Mouse (Mus musculus) testis, adult 2 months (tissue): ENCODE measurements around the gene Btbd1. TPM values are rescaled to one million over a fixed set of nuclear protein-coding genes. Genes with fewer than 3 reads are reported as not detected.

Source experiments
- H3K27ac ChIP-seq: fragments of 200-500 bp; 2 replicates; pipeline ENCODE4 v1.5.1; 2012; ENCODE audit warnings: low read depth, low read length; ENCODE audit not compliant: control insufficient read depth, insufficient read depth
- H3K27me3 ChIP-seq: fragments of 200-500 bp; 2 replicates; pipeline ENCODE4 v1.6.1; 2012; ENCODE audit warnings: mild to moderate bottlenecking, low read length, moderate library complexity; ENCODE audit not compliant: control insufficient read depth, insufficient read depth
- H3K36me3 ChIP-seq: fragments of 200-500 bp; 2 replicates; pipeline ENCODE4 v1.6.1; 2012; ENCODE audit warnings: mild to moderate bottlenecking, low read length; ENCODE audit not compliant: control insufficient read depth, insufficient read depth
- H3K4me1 ChIP-seq: fragments of 200-500 bp; 2 replicates; pipeline ENCODE4 v1.6.1; 2012; ENCODE audit warnings: low read length; ENCODE audit not compliant: control insufficient read depth, insufficient read depth
- H3K4me3 ChIP-seq: fragments of 200-500 bp; 2 replicates; pipeline ENCODE4 v1.5.1; 2012; ENCODE audit warnings: low read depth, mild to moderate bottlenecking, low read length, moderate library complexity, mixed read lengths; ENCODE audit not compliant: control insufficient read depth
- CTCF ChIP-seq: fragments of 200-500 bp; IDR thresholded peaks from 2 replicates; pipeline ENCODE4 v1.5.1; 2012; ENCODE audit warnings: low read depth, mild to moderate bottlenecking, inconsistent platforms, low read length, moderate library complexity; ENCODE audit not compliant: control insufficient read depth, insufficient read depth, insufficient replicate concordance
- POLR2A ChIP-seq: fragments of 200-500 bp; IDR thresholded peaks from 2 replicates; pipeline ENCODE4 v1.6.1; 2012; ENCODE audit warnings: low read depth, mild to moderate bottlenecking, inconsistent platforms, low read length, moderate library complexity; ENCODE audit not compliant: control insufficient read depth
- polyA plus RNA-seq: library from polyadenylated mRNA; depleted of rRNA; stranded (reverse); fragments of >200 nt; gene quantifications from 2 replicates; pipeline ENCODE4 v1.2.3, GENCODE M21; 2012; rRNA removed

Gene Btbd1
- polyA plus RNA-seq = 183 and 202 TPM in 2 replicates

GRCm38 (mm10) chr7:81829379-81829894 lies at the start of gene Btbd1:
Gene Btbd1 (minus strand): TSS chr7:81829431.
- Histone ChIP-seq H3K4me1 (peaks cover 6% of the 10 kb centered on the region), H3K27me3 (no peaks in the 10 kb centered on the region), H3K4me3 (peak within 1 kb of the TSS; percentile 84), H3K27ac (peak within 1 kb of the TSS; percentile 96), H3K36me3 (no peaks in the 10 kb centered on the region)
- TF ChIP-seq POLR2A (peak; percentile 74), CTCF (no peak)

GRCm38 (mm10) chr7:81875372-81875771 lies 46.1 kb upstream of the Btbd1 start:
- Histone ChIP-seq H3K4me1 (no peaks in the 10 kb centered on the region), H3K4me3 (no peak overlapping the region), H3K27me3 (no peaks in the 10 kb centered on the region), H3K27ac (no peak overlapping the region), H3K36me3 (no peaks in the 10 kb centered on the region)
- TF ChIP-seq CTCF = no peak
- no peak for TF ChIP-seq POLR2A

GRCm38 (mm10) chr7:81874636-81875035 lies 45.4 kb upstream of the Btbd1 start:
- H3K27me3 ChIP-seq = no peaks in the 10 kb centered on the region
- no peak overlapping the region for H3K4me3 ChIP-seq
- H3K36me3 ChIP-seq = no peaks in the 10 kb centered on the region
- no peak for TF ChIP-seq CTCF
- no peak for TF ChIP-seq POLR2A
- no peaks in the 10 kb centered on the region for H3K4me1 ChIP-seq
- no peak overlapping the region for H3K27ac ChIP-seq

DNA sequence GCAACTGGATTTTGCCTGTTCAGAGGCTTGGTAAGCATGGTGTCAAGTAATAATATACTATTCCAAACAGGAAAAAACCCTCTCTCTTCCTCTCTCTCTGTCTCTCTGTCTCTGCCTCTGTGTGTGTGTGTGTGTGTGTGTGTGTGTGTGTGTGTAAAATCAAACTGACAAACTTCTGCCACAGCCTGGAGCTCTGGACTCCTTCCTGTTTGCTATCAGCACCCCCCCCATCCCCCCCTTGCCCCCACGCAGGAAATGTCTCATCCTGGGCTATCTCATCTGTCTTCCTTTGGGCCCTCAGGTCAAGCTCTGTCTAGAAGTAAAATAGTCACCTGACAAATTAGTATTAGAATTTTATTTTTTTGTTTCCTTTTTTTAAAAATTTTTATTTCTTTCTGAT lies 44.6 kb upstream of the Btbd1 start:
- no peak for TF ChIP-seq CTCF
- no peak for TF ChIP-seq POLR2A
- Histone ChIP-seq H3K27ac (no peak overlapping the region), H3K4me1 (no peaks in the 10 kb centered on the region), H3K27me3 (no peaks in the 10 kb centered on the region), H3K36me3 (no peaks in the 10 kb centered on the region), H3K4me3 (no peak overlapping the region)

- H3K36me3 ChIP-seq = no peaks in the 10 kb centered on the region
- H3K4me1 ChIP-seq = no peaks in the 10 kb centered on the region
- no peaks in the 10 kb centered on the region for H3K27me3 ChIP-seq
- no peak overlapping the region for H3K4me3 ChIP-seq
- H3K27ac ChIP-seq = no peak overlapping the region
- no peak for TF ChIP-seq CTCF
- TF ChIP-seq POLR2A = no peak
Measured at GRCm38 (mm10) chr7:81872493-81873013, 43.3 kb upstream of the Btbd1 start.

DNA sequence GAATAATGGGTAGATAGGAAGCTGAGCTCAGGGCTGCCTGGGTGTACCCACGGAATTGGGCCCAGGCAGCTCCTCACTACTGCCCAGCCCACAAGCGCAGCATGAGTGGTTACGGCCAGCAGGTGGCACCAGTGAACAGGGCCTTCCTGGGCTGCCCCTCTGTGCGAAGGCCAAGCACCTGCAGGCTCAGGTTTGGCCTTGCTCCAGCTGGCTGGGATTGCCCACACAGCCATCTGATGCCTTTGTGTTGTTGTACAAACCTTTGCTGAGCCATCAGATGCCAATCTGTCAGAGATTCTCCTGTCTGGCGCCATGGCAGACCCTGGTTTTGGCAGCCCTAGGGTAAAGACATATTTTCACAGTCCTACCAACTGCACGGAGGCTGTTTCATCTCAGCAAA lies 38.9 kb upstream of the Btbd1 start:
- H3K27ac ChIP-seq = no peak overlapping the region
- no peaks in the 10 kb centered on the region for H3K36me3 ChIP-seq
- no peaks in the 10 kb centered on the region for H3K4me1 ChIP-seq
- no peak overlapping the region for H3K4me3 ChIP-seq
- TF ChIP-seq POLR2A (no peak), CTCF (peak; percentile 82)
- H3K27me3 ChIP-seq = no peaks in the 10 kb centered on the region

DNA sequence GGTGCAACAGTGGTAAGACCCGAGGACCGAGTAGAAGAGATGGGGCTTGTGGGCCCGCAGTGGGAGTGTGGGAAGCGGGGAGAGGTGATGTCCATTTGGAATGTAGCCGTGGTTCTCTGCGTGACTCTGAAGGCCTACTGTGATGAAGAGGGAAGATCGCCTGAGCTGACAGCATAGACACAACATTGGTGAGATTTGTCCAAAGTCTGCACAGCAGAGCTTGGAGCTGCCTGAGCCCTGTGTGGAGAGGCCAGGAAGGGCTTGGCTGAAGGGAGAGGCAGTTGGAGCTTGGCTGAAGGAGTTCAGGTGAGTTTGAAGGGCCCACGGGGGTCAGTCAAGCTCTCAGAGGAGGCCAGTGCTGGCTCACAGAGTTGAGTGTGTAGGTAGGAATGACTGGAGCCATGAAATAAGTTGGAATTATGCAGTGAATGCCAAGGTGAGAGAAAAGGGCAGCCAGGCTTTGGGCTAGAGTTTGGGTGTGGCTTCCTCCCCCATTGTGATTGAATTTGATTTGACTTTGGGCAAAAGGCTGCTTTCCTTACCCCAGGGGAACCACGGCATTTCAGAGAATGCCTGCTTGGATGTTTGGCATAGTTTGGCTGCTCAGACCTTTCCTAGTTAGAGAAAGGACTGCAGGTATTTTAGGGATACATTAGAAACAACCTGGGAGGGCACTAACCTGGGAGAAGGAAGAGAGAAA lies 38.1 kb upstream of the Btbd1 start:
- Histone ChIP-seq H3K27ac (no peak overlapping the region), H3K4me3 (no peak overlapping the region), H3K27me3 (no peaks in the 10 kb centered on the region), H3K4me1 (no peaks in the 10 kb centered on the region), H3K36me3 (no peaks in the 10 kb centered on the region)
- TF ChIP-seq CTCF (no peak), POLR2A (no peak)
